Mouse (Mus musculus): ENCODE measurements around the gene Clec4n.

- TF ChIP-seq CTCF (IDR thresholded peaks at IDR 0.05; ENCODE audit: borderline replicate concordance, insufficient read depth, low read depth, low read length) = no peak
- no peak for TF ChIP-seq POLR2A (IDR thresholded peaks at IDR 0.05; ENCODE audit: borderline replicate concordance, insufficient read depth, low read length)
These were observed 31.2 kb downstream of the Clec4n start for GRCm38 (mm10) chr6:123260868-123261267.
